Mouse (Mus musculus): ENCODE results near the gene Clec1a. TPM values are rescaled to one million over a fixed set of nuclear protein-coding genes. Genes with fewer than 3 reads are reported as not detected.

Gene Clec1a
- polyA plus RNA-seq, 1 experiment from 2014 or later = 0.82 TPM

GRCm38 (mm10) chr6:129396997-129397396, 54.8 kb downstream of the Clec1a start, which contains the start of gene Clec1b:
Clec1b (plus strand) TSS chr6:129397297.
- no peak within 1 kb of the TSS for H3K4me3 ChIP-seq
- no peak for DNase-seq (ENCODE audit: low spot score)
- peaks cover 3% of the 10 kb centered on the region; the same call in 1 of the 2 replicates for H3K4me1 ChIP-seq
- no peaks in the 10 kb centered on the region for H3K9me3 ChIP-seq
- no peaks in the 10 kb centered on the region for H3K27me3 ChIP-seq (replicated peaks; ENCODE audit: low read depth, poor library complexity, severe bottlenecking)
- no peak within 1 kb of the TSS for H3K27ac ChIP-seq (replicated peaks)
- H3K36me3 ChIP-seq (replicated peaks) = no peaks in the 10 kb centered on the region
- 85% methylated on average over 8 of the region's 8 CpGs for WGBS

GRCm38 (mm10) chr6:129393732-129394131, 58.1 kb downstream of the Clec1a start:
- peaks cover 3% of the 10 kb centered on the region; the same call in 1 of the 2 replicates for H3K4me1 ChIP-seq
- 81% methylated on average over 6 of the region's 6 CpGs for WGBS
- DNase-seq (ENCODE audit: low spot score) = no peak
- no peaks in the 10 kb centered on the region for H3K27me3 ChIP-seq (replicated peaks; ENCODE audit: low read depth, poor library complexity, severe bottlenecking)
- no peak overlapping the region for H3K27ac ChIP-seq (replicated peaks)
- no peak overlapping the region for H3K4me3 ChIP-seq
- no peaks in the 10 kb centered on the region for H3K9me3 ChIP-seq
- no peaks in the 10 kb centered on the region for H3K36me3 ChIP-seq (replicated peaks)

- WGBS = 41% methylated on average over 2 of the region's 2 CpGs
- H3K27me3 ChIP-seq (replicated peaks; ENCODE audit: low read depth, poor library complexity, severe bottlenecking) = no peaks in the 10 kb centered on the region
These were observed 58.6 kb downstream of the Clec1a start for GRCm38 (mm10) chr6:129393087-129393720.

GRCm38 (mm10) chr6:129385774-129386173, 66.0 kb downstream of the Clec1a start, which contains the start of gene Clec12b:
Clec12b (minus strand) TSS chr6:129385874.
- H3K4me3 ChIP-seq = no peak within 1 kb of the TSS
- 82% methylated on average over 2 of the region's 2 CpGs for WGBS
- H3K27me3 ChIP-seq (replicated peaks; ENCODE audit: low read depth, poor library complexity, severe bottlenecking) = no peaks in the 10 kb centered on the region
- no peaks in the 10 kb centered on the region for H3K9me3 ChIP-seq
- no peaks in the 10 kb centered on the region for H3K4me1 ChIP-seq
- no peak within 1 kb of the TSS for H3K27ac ChIP-seq (replicated peaks)
- DNase-seq (ENCODE audit: low spot score) = no peak
- no peaks in the 10 kb centered on the region for H3K36me3 ChIP-seq (replicated peaks)

More at GRCm38 (mm10) chr6:129393087-129393720, 58.6 kb downstream of the Clec1a start:
- peaks cover 3% of the 10 kb centered on the region; the same call in 1 of the 2 replicates for H3K4me1 ChIP-seq
- H3K27ac ChIP-seq (replicated peaks) = no peak overlapping the region
- no peak overlapping the region for H3K4me3 ChIP-seq
- H3K9me3 ChIP-seq = no peaks in the 10 kb centered on the region
- DNase-seq (ENCODE audit: low spot score) = no peak
- no peaks in the 10 kb centered on the region for H3K36me3 ChIP-seq (replicated peaks)

- H3K9me3 ChIP-seq = no peaks in the 10 kb centered on the region
- no peaks in the 10 kb centered on the region for H3K4me1 ChIP-seq
- WGBS = 88% methylated on average over 4 of the region's 4 CpGs
- no peaks in the 10 kb centered on the region for H3K36me3 ChIP-seq (replicated peaks)
- no peak overlapping the region for H3K27ac ChIP-seq (replicated peaks)
- DNase-seq (ENCODE audit: low spot score) = no peak
- no peak overlapping the region for H3K4me3 ChIP-seq
- no peaks in the 10 kb centered on the region for H3K27me3 ChIP-seq (replicated peaks; ENCODE audit: low read depth, poor library complexity, severe bottlenecking)
These were observed 66.8 kb downstream of the Clec1a start for GRCm38 (mm10) chr6:129385000-129385399.

- Histone ChIP-seq H3K4me3 (no peak overlapping the region), H3K4me1 (no peaks in the 10 kb centered on the region), H3K27me3 (replicated peaks; ENCODE audit: low read depth, poor library complexity, severe bottlenecking) (no peaks in the 10 kb centered on the region), H3K27ac (replicated peaks) (no peak overlapping the region), H3K9me3 (no peaks in the 10 kb centered on the region), H3K36me3 (replicated peaks) (no peaks in the 10 kb centered on the region)
- WGBS = 90% methylated on average over 3 of the region's 3 CpGs
- no peak for DNase-seq (ENCODE audit: low spot score)
These were observed 68.3 kb downstream of the Clec1a start for GRCm38 (mm10) chr6:129383466-129383865.

- no peaks in the 10 kb centered on the region for H3K36me3 ChIP-seq (replicated peaks)
- DNase-seq (ENCODE audit: low spot score) = no peak
- no peaks in the 10 kb centered on the region for H3K9me3 ChIP-seq
- no peak overlapping the region for H3K27ac ChIP-seq (replicated peaks)
- H3K27me3 ChIP-seq (replicated peaks; ENCODE audit: low read depth, poor library complexity, severe bottlenecking) = no peaks in the 10 kb centered on the region
- H3K4me3 ChIP-seq = no peak overlapping the region
- H3K4me1 ChIP-seq = no peaks in the 10 kb centered on the region
- 86% methylated on average over 1 of the region's 1 CpGs for WGBS
These were observed 70.1 kb downstream of the Clec1a start for GRCm38 (mm10) chr6:129381736-129382135.

- no peak overlapping the region for H3K4me3 ChIP-seq
- no peak for DNase-seq (ENCODE audit: low spot score)
- WGBS = 70% methylated on average over 4 of the region's 4 CpGs
- no peaks in the 10 kb centered on the region for H3K27me3 ChIP-seq (replicated peaks; ENCODE audit: low read depth, poor library complexity, severe bottlenecking)
- H3K9me3 ChIP-seq = no peaks in the 10 kb centered on the region
- no peak overlapping the region for H3K27ac ChIP-seq (replicated peaks)
- H3K4me1 ChIP-seq = no peaks in the 10 kb centered on the region
- no peaks in the 10 kb centered on the region for H3K36me3 ChIP-seq (replicated peaks)
These were observed 71.3 kb downstream of the Clec1a start for GRCm38 (mm10) chr6:129380454-129380853.

- H3K27me3 ChIP-seq (replicated peaks; ENCODE audit: low read depth, poor library complexity, severe bottlenecking) = no peaks in the 10 kb centered on the region
- no peak for DNase-seq (ENCODE audit: low spot score)
- no peak overlapping the region for H3K27ac ChIP-seq (replicated peaks)
- no peaks in the 10 kb centered on the region for H3K9me3 ChIP-seq
- H3K4me1 ChIP-seq = no peaks in the 10 kb centered on the region
- no peaks in the 10 kb centered on the region for H3K36me3 ChIP-seq (replicated peaks)
- no peak overlapping the region for H3K4me3 ChIP-seq
- WGBS = 87% methylated on average over 2 of the region's 2 CpGs
These were observed 76.8 kb downstream of the Clec1a start for GRCm38 (mm10) chr6:129374937-129375471.

Other genes starting within 250 kb of the Clec1a start
- not detected in 2 replicates for gene Cd69, start 176.6 kb downstream of the Clec1a start, polyA plus RNA-seq (2016; fragmentation: Nextera tagmentation; extraction: Ambion mirVana)
- gene 4922502D21Rik, start 120.2 kb downstream of the Clec1a start, polyA plus RNA-seq (2016; fragmentation: Nextera tagmentation; extraction: Ambion mirVana) = not detected in 2 replicates
- 0.35 and 0.40 TPM in 2 replicates for gene Clec12a, start 109.3 kb downstream of the Clec1a start, polyA plus RNA-seq (2016; fragmentation: Nextera tagmentation; extraction: Ambion mirVana)
- gene Clec12b, start 66.1 kb downstream of the Clec1a start, polyA plus RNA-seq (2016; fragmentation: Nextera tagmentation; extraction: Ambion mirVana) = not detected in 2 replicates
- gene Clec1b, start 54.7 kb downstream of the Clec1a start, polyA plus RNA-seq (2016; fragmentation: Nextera tagmentation; extraction: Ambion mirVana) = 12.7 and 13.3 TPM in 2 replicates
- 0.19 and 0.50 TPM in 2 replicates for gene Clec9a, start 43.1 kb downstream of the Clec1a start, polyA plus RNA-seq (2016; fragmentation: Nextera tagmentation; extraction: Ambion mirVana)
- 0.06 TPM in 1 of 2 replicates, not detected in the other for gene Olr1, start 55.2 kb upstream of the Clec1a start, polyA plus RNA-seq (2016; fragmentation: Nextera tagmentation; extraction: Ambion mirVana)
- not detected in 2 replicates for gene Tmem52b, start 60.6 kb upstream of the Clec1a start, polyA plus RNA-seq (2016; fragmentation: Nextera tagmentation; extraction: Ambion mirVana)
- gene Gabarapl1, start 81.2 kb upstream of the Clec1a start, polyA plus RNA-seq (2016; fragmentation: Nextera tagmentation; extraction: Ambion mirVana) = 44.9 and 46.5 TPM in 2 replicates
- not detected in 2 replicates for gene Klre1, start 125.9 kb upstream of the Clec1a start, polyA plus RNA-seq (2016; fragmentation: Nextera tagmentation; extraction: Ambion mirVana)
- gene Klrd1, start 139.8 kb upstream of the Clec1a start, polyA plus RNA-seq (2016; fragmentation: Nextera tagmentation; extraction: Ambion mirVana) = not detected in 2 replicates
- gene Klrk1, start 171.9 kb upstream of the Clec1a start, polyA plus RNA-seq (2016; fragmentation: Nextera tagmentation; extraction: Ambion mirVana) = 0.04 and 0.13 TPM in 2 replicates
- not detected in 2 replicates for gene Klrc3, start 191.3 kb upstream of the Clec1a start, polyA plus RNA-seq (2016; fragmentation: Nextera tagmentation; extraction: Ambion mirVana)
- gene Klrc2, start 208.7 kb upstream of the Clec1a start, polyA plus RNA-seq (2016; fragmentation: Nextera tagmentation; extraction: Ambion mirVana) = not detected in 2 replicates
- gene Klrc1, start 227.0 kb upstream of the Clec1a start, polyA plus RNA-seq (2016; fragmentation: Nextera tagmentation; extraction: Ambion mirVana) = not detected in 2 replicates